Mouse (Mus musculus) kidney, postnatal 25 days (tissue): ENCODE measurements around the gene Mtln.

Experiments
- DNase-seq, 2 experiments: peaks; one replicate each; pipeline ENCODE4 v3.0.0; 2021; ENCODE audit warnings: mixed read lengths in 2 of 2

The Mtln gene

DNA sequence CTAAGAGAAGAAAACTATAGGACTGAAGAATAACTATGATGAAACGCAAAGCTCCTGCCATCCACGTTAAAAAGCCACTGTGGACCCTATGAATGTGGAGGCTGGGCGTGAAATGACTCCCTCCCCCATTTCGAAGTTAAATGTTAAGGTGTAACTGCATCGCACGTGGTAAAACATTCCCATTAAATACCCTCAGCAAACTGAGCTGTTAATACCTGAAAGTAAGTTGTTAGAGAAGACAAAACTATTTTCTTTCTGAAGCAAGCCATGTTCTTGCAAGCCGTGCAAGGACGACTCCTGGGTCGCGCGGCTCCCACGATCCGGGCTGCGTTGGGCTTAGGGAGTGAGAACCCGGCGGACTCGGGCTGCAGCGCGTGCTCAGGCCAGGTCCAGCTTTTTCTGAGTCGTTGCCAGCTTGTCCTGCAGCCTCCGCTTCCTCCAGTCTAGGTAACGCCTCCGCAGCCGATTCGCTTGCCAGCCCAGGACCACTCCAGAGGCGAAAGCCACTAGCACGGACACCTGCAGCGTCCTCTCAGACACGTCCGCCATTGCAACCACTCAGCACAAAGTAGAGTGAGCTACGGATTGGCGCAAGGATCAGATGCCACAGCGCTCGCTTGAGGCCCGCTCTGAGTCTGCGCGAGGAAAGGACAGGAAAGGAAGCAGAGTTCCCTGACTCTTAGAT lies at the start of gene Mtln:
Mtln (minus strand) TSS at position 570 of the 685 bp plus-strand sequence.
- peak; percentile 92 to 95 for DNase-seq

GRCm38 (mm10) chr2:127841402-127841801 lies 49.1 kb upstream of the Mtln start:
- DNase-seq, result no peak

GRCm38 (mm10) chr2:127839425-127839824 lies 47.1 kb upstream of the Mtln start:
- no peak for DNase-seq

DNA sequence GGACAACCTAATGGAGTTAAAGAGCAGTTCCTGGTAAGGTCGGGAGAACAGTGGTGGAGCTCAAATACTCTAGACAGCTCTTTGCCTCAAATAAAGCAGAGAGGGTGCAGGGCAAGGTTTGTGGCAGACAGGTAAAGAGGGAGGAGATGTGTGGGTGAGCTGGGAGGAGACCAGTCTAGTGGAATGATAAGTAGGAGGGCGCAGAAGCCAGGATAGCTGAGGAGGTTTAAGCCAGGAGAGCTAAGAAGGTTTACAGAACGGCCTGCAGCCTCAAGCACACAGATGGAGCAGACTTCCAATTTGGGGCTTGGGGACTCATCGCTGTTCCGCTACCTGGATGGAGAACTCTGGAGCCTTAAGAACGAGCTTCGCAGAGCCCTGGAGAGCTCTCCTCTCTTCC lies 46.3 kb upstream of the Mtln start, which contains the start of gene Acoxl:
Acoxl (plus strand) TSS at position 301 of the 400 bp plus-strand sequence.
- no peak for DNase-seq

DNA sequence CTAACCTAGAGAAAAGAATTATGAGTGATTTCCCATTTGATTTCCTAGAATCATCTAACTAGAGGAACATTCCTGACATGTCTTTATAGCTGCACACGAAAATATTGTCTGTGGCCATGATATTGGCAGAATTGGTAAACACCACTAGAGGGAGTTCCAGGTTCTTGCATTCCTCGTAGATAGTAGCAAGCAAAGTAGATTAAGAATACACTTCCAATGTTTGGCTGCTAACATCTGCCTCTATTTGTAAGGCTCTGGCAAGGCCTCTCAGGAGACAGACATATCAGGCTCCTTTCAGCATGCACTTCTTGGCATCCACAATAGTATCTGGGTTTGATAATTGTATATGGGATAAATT lies 40.5 kb upstream of the Mtln start:
- DNase-seq, result no peak

DNA sequence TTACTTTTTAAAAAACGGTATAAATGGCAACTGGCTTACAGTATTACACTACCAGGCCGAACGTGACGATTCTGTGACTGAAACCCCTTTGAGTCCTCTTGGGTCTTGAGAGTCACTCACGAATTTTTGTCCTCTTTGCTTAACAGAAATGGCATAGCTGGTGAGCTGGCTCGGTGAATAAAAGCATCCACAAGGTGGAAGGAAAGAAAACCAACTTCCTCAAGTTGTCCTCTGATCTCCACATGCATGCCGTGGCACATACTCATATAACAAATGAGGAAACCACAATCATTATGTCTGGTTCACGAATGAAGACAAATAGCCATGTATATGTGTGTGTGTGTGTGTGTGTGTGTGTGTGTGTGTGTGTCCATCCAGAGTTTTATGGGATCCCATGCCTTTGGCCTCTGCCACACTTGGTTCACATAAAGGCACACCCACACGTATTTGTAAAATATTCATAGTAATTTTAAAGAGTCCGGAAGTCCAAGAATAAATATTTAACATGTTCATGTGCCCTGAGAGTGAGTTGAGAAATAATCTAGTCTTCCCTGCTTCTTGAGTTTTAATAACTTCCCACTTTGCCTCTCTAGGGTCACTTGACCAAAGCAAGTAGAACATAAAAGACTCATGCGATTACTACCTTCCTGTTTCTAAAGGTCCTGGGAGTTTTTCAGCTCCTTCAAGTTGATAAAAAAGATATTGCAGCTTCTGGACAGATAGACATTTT lies 40.0 kb upstream of the Mtln start:
- no peak for DNase-seq

DNA sequence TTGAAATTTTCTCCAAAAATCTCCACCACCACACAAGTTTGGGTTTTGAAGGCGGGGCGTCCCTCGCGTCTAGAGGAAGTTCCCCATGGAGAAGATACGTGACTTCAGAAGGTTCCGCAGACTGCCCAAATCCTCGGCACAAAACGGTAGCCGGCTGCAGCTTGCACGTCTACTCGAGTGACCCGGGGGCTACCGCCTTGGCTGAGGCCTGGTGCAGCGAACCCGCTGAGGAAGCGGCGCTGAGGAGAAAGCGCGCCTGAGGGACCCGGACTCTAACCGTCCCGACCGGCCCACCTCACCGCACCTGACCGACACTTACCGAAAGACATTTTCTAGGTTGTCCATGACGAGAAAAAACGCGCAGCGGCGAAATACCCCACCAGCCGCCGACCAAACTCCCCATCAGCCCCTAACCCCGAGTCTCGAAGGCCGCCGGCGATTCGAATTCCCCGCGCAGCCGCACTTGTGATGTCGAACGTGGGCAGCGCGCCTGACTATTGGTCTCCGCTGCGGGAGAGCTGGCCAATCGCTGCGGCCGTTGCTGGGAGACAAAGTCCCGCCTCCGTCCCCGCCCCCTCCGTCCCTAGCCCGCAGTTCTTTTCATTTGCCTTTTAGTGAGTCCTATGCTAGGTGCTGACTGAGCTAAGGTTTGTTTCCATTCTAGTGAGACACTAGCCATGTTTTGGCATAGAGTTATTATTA lies 39.3 kb upstream of the Mtln start, which contains the start of gene Bub1:
Bub1 (minus strand) TSS at position 465 of the 702 bp plus-strand sequence.
- DNase-seq, result peak; percentile 98

DNA sequence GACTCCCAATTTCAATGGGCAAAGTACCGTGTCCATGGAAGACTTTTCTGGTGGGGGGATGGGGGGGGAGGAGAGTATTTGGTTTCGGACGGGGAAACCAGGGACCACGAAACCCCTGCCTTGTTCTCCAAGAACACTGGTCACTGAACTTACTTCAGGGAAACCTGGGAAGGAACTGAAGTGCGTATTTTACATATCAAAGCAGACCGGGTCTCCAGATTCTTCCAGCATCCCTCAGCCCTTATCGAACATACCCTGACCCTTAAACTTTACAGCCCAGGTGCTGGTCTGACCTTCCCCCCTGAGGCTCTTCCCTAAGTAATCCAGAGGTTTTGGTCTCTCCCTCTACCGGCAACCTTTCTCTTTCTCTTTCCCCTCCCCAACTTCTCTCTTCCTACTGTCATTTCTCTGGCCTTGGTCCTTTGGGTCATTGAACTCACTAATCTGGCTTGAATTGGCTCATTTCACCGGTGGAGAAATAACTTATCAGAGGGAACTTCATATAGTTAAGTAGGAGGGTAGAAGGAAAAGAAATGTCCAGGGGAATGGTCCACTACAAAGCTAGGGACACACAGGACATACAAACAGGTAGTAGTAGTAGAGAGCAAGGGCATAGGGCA lies 2.5 kb downstream of the Mtln start:
- no peak for DNase-seq

- DNase-seq, result no peak
These were observed 3.1 kb downstream of the Mtln start for GRCm38 (mm10) chr2:127789138-127789537.

GRCm38 (mm10) chr2:127788440-127789116 lies 3.7 kb downstream of the Mtln start, which contains the start of gene Nphp1:
Gene Nphp1 (minus strand): TSS chr2:127788897.
- peak; percentile 91 to 95 for DNase-seq

- no peak for DNase-seq
These were observed 5.1 kb downstream of the Mtln start for GRCm38 (mm10) chr2:127787226-127787625.

DNA sequence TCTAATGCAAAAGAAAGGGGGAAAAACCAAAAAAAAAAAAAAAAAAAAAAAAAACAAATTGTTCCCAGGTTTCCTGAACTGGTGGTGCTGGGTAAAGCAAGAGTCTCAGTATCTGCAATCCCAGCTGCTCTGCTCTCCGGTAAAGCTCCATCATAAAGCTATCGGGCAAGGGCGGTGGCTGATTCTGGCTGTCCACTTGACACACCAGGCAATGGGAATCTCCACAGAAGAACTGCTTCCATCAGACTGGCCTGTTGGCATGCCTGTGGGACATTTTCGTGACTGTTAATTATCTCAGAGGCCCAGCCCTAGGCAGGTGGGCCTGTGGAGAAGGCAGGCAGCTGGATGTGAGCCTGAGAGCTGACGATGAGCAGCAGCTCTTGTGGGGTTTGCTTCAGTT lies 13.8 kb downstream of the Mtln start:
- DNase-seq, result no peak

DNA sequence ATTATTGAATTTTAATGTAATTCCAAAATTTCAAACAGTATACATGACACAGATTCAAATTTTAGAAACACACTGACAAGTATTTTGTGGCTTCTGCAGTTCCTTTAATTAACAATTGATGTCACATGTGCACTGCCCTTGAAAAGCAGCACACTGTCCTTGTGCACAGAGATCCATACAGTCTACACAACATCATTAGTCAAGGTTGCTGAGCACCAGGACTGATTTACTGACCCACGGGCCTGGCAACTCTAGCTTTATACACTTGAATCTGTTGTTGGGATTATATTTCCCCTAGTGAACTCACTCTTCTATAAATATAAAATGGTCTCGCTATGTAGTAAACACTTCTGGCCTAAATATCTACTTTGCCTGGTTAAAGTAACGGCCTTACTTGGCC lies 17.3 kb downstream of the Mtln start:
- no peak for DNase-seq

DNA sequence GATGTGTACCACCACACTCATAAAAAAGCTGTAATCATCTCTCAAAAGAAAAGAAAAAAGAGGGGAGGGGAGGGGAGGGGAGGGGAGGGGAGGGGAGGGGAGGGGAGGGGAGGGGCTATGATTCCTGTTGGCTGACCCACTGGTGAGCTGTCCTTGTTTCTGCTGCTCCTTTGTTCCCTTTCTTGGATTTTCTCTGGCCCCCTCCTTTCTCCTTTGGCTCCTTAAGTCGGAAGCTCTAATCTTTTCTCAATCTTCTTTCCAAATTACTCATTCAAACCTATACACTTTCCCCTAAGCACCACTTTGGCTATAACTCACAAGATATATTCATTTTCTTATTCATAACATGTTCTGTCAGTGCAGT lies 17.7 kb downstream of the Mtln start:
- no peak for DNase-seq

DNA sequence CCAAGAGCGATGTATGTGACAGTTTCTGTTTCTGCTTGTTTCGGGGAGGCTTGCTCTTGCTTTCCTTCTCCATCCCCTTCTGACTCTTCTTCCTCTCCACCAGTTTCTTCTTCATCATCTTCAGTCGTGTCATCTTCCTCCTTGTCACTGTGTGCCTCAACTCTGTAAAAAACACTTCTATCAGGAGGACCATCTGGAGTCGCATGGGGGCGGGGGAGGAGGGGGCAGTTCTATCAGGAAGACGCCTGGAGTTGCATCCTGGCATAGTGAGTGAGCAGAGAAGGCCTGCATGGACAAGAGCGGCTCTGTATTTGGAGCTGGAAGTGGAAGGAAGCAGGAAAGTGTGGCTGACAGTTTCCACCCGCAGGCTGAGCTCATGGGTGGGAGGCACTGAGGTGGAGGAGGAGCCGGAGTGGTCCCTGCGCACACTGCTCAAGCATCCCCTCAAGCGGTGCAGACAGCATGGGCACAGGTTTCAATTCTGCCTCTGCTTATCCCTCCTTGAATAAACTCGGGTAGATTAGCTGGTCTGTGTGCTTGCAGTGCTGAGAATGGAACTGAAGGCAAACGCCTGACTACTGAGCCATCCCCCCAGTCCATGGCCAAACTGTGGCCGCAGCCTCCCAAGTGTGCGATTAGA lies 18.2 kb downstream of the Mtln start:
- no peak for DNase-seq

DNA sequence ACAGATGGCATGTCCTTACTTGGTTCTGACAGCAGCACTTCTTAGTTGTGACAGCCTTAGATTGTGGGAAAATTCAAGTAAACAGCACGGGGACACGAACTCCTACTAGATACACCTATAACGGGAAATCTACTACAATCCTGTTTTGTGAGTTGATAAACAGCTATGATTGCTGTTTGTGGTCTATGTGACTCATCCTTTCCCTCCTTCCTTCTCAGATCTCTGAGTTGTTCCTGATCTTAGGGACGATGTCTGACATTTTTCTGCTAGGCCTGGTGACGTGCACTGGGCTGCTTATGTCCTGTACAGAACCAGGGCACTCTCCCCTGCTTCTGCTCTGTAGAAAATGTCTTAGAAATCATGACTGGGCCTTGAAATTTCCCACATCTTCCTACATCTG lies 30.7 kb downstream of the Mtln start:
- DNase-seq, result no peak

GRCm38 (mm10) chr2:127760429-127761000 lies 31.8 kb downstream of the Mtln start:
- DNase-seq, result no peak

DNA sequence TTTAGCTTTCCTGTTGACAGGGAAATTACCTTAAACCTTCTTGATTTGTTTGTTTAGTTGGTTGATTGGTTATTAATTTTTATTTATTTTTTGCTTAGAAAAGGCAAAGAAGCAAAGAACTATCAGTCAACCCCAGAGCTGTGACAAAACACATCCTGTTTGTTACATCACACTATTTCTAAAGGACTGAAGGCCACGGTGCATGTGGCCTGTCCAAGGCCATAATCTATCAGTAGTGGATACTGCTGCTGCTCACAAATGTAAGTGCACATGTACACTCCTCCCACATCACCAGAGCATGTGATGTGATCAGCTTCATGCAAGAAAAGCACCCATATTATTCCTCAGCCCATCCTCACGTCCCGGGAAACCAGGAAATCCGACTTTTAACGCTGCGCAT lies 32.3 kb downstream of the Mtln start:
- DNase-seq, result no peak

DNA sequence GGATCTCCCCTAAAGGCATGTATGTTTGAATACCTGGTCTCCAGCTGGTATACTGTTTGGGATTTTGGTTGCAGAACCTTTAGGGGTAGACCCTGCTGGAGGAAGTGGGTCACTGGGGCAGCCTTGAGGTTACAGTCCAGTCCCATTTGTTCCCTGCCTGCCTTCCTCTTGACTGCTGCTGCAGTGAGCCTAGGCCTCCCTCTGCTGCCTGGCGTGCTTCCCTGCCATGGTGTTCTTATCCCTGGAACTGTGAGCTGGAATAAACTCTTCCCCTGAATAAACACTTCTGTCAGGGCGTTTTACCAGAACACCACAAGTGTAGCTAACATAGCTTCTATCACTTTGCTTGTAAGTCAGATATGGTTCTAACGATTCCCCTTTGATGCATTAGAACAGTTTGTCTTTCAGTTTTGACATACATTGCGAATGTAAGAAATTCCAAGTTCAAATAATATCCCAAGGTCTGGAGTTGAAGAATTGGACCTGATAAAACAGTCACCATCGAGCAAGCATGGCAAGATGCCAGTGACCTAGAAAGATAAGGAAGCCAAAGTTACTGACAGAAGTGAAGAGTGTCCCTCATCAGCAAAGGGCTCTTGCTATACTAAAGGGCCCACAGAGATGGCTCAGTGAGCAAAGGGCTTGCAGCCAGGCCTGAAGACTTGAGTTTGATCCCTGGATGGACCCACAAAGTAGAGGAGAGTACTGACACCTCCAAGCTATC lies 33.0 kb downstream of the Mtln start:
- DNase-seq, result no peak

DNA sequence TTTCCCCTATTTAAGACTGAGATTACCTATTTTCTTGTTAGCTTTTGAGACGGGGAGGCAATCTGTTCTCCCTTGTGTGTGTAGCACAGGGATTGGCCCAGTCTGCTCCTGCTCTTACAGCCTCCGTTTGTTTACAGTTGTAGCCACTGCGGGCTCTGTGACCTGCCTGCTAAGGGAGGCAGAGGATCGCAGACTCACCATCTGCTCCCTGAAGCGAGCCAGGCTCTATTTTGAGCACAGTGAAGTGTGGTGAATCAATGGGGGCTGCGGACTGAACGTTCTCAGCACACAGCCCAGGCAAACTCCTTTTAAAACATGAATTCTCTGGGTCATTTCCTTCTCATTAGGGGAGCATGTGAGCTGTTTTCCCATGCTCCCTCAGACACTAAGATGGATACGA lies 35.1 kb downstream of the Mtln start:
- no peak for DNase-seq

DNA sequence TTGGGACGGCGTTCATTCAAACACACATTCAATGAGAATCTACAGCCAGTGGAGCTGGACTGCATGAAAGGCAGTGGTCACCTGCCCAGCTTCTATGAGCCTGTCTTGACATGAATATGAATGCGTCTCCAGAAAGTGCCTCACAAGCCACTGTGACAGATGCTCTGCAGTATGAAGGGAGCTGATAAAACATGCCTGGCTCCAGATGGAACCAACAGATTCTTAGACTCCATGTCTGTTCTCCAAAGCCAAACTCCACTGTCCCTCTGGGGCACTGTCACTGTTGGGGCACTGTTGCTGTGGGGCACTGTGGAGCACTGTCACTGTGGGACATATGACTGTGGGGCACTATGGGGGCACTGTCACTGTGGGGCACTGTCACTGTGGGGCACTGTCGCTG lies 38.2 kb downstream of the Mtln start:
- DNase-seq, result no peak
